Mouse (Mus musculus) gastrocnemius, postnatal 4 days (tissue): ENCODE measurements around the gene Btbd16. TPM values are rescaled to one million over a fixed set of nuclear protein-coding genes. Genes with fewer than 3 reads are reported as not detected.

Experiments
- DNase-seq, 2 experiments: peaks; one replicate each; pipeline ENCODE4 v3.0.0; 2021 to 2022; ENCODE audit warnings: low spot score in 2 of 2, mixed read lengths in 2 of 2
- long read RNA-seq, 2 experiments: library from polyadenylated mRNA; stranded (forward); transcript quantifications; one replicate each; pipeline ENCODE4 v2.0.0; 2021
- total RNA-seq, 2 experiments: library from RNA; stranded (reverse); gene quantifications; 2 replicates each; pipeline ENCODE4 v1.2.3; 2021

The Btbd16 gene
- under 1 TPM in 1 of 2 experiments, not detected in 1; 0.10 TPM for total RNA-seq
- long read RNA-seq, experiment 1, result 0 reads
- long read RNA-seq, experiment 2, result 0 reads

GRCm38 (mm10) chr7:130773914-130774630, at the start of gene Btbd16:
Gene Btbd16, plus strand, starts transcription at chr7:130774069.
- no peak for DNase-seq

GRCm38 (mm10) chr7:130726185-130726584, 47.7 kb upstream of the Btbd16 start:
- no peak for DNase-seq

GRCm38 (mm10) chr7:130726724-130727422, 47.0 kb upstream of the Btbd16 start:
- no peak for DNase-seq

- DNase-seq, result no peak
Observed at GRCm38 (mm10) chr7:130727560-130727959, 46.3 kb upstream of the Btbd16 start.

GRCm38 (mm10) chr7:130731792-130732191, 42.1 kb upstream of the Btbd16 start:
- DNase-seq, result no peak

GRCm38 (mm10) chr7:130732908-130733307, 41.0 kb upstream of the Btbd16 start:
- no peak for DNase-seq

GRCm38 (mm10) chr7:130733423-130733822, 40.4 kb upstream of the Btbd16 start:
- DNase-seq, result no peak

- no peak for DNase-seq
Observed at GRCm38 (mm10) chr7:130734195-130734787, 39.6 kb upstream of the Btbd16 start.

GRCm38 (mm10) chr7:130741099-130741498, 32.8 kb upstream of the Btbd16 start:
- no peak for DNase-seq

GRCm38 (mm10) chr7:130743239-130744025, 30.4 kb upstream of the Btbd16 start:
- DNase-seq, result no peak

- no peak for DNase-seq
Observed at GRCm38 (mm10) chr7:130749165-130749564, 24.7 kb upstream of the Btbd16 start.

- DNase-seq, result no peak
Observed at GRCm38 (mm10) chr7:130750752-130751490, 22.9 kb upstream of the Btbd16 start.

- DNase-seq, result no peak
Observed at GRCm38 (mm10) chr7:130751678-130752077, 22.2 kb upstream of the Btbd16 start.

- DNase-seq, result no peak
Observed at GRCm38 (mm10) chr7:130754790-130755189, 19.1 kb upstream of the Btbd16 start.

GRCm38 (mm10) chr7:130756343-130756835, 17.5 kb upstream of the Btbd16 start:
- no peak for DNase-seq

- DNase-seq, result no peak
Observed at GRCm38 (mm10) chr7:130757326-130757865, 16.5 kb upstream of the Btbd16 start.

- DNase-seq, result peak; percentile 33 to 70
Observed at GRCm38 (mm10) chr7:130762071-130762897, 11.6 kb upstream of the Btbd16 start.

- DNase-seq, result no peak
Observed at GRCm38 (mm10) chr7:130764160-130764559, 9.7 kb upstream of the Btbd16 start.
